Mouse (Mus musculus) testis, adult 2 months (tissue): ENCODE measurements around the gene Xpnpep1.

Source experiments
- CTCF ChIP-seq: fragments of 200-500 bp; IDR thresholded peaks from 2 replicates; pipeline ENCODE4 v1.5.1; 2012; ENCODE audit warnings: low read depth, mild to moderate bottlenecking, inconsistent platforms, low read length, moderate library complexity; ENCODE audit not compliant: control insufficient read depth, insufficient read depth, insufficient replicate concordance
- POLR2A ChIP-seq: fragments of 200-500 bp; IDR thresholded peaks from 2 replicates; pipeline ENCODE4 v1.6.1; 2012; ENCODE audit warnings: low read depth, mild to moderate bottlenecking, inconsistent platforms, low read length, moderate library complexity; ENCODE audit not compliant: control insufficient read depth

GRCm38 (mm10) chr19:53021537-53021936 is 18.5 kb downstream of the Xpnpep1 start:
- TF ChIP-seq CTCF: no peak
- no peak for TF ChIP-seq POLR2A
